Mouse (Mus musculus) lung, postnatal 4 days (tissue): ENCODE data around the gene Rdh19.
A peak's percentile ranks its signal among the peaks of the same experiment; 100 is the strongest.
"Not testable (repeated sequence)": the region's sequence is repeated elsewhere in the genome, so short reads cannot be mapped to it uniquely, and the experiment has no call there.

Experiments used
- DNase-seq, 2 experiments: peaks; one replicate each; pipeline ENCODE4 v3.0.0; 2021

The Rdh19 gene

GRCm38 (mm10) chr10:127849628-127850027 is at the start of gene Rdh19:
Gene Rdh19 (plus strand): TSS chr10:127849928.
- DNase-seq = no peak

GRCm38 (mm10) chr10:127800891-127801290 is 48.8 kb upstream of the Rdh19 start, which contains the start of gene Rdh16:
Gene Rdh16 (plus strand): TSS chr10:127801152.
- DNase-seq = no peak

- DNase-seq = no peak
Measured at GRCm38 (mm10) chr10:127801612-127802011, 48.1 kb upstream of the Rdh19 start.

- no peak for DNase-seq
Measured at GRCm38 (mm10) chr10:127802236-127802635, 47.5 kb upstream of the Rdh19 start.

- DNase-seq = no peak
Measured at GRCm38 (mm10) chr10:127804416-127804815, 45.3 kb upstream of the Rdh19 start.

- DNase-seq = no peak
Measured at GRCm38 (mm10) chr10:127815888-127816287, 33.8 kb upstream of the Rdh19 start.

GRCm38 (mm10) chr10:127817268-127817910 is 32.3 kb upstream of the Rdh19 start:
- not testable (repeated sequence) for DNase-seq

GRCm38 (mm10) chr10:127821806-127822205 is 27.9 kb upstream of the Rdh19 start:
- not testable (repeated sequence) for DNase-seq

GRCm38 (mm10) chr10:127825386-127825785 is 24.3 kb upstream of the Rdh19 start:
- DNase-seq = no peak

- no peak for DNase-seq
Measured at GRCm38 (mm10) chr10:127829121-127829520, 20.6 kb upstream of the Rdh19 start.

GRCm38 (mm10) chr10:127834186-127834585 is 15.5 kb upstream of the Rdh19 start:
- DNase-seq = not testable (repeated sequence)

- DNase-seq = no peak
Measured at GRCm38 (mm10) chr10:127835292-127835691, 14.4 kb upstream of the Rdh19 start.

- DNase-seq = not testable (repeated sequence)
Measured at GRCm38 (mm10) chr10:127837793-127838192, 11.9 kb upstream of the Rdh19 start.

- DNase-seq = no peak
Measured at GRCm38 (mm10) chr10:127838539-127838938, 11.2 kb upstream of the Rdh19 start.

GRCm38 (mm10) chr10:127840776-127841175 is 9.0 kb upstream of the Rdh19 start:
- no peak for DNase-seq

GRCm38 (mm10) chr10:127845945-127846344 is 3.8 kb upstream of the Rdh19 start:
- not testable (repeated sequence) for DNase-seq

GRCm38 (mm10) chr10:127848089-127848488 is 1.6 kb upstream of the Rdh19 start:
- DNase-seq = no peak

- no peak for DNase-seq
Measured at GRCm38 (mm10) chr10:127856376-127856775, 6.6 kb downstream of the Rdh19 start.

GRCm38 (mm10) chr10:127864931-127865330 is 15.2 kb downstream of the Rdh19 start:
- DNase-seq = no peak

- no peak for DNase-seq
Measured at GRCm38 (mm10) chr10:127866232-127866631, 16.5 kb downstream of the Rdh19 start, which contains the start of gene Rdh16f2. Gene Rdh16f2 (plus strand): TSS chr10:127866474.

- no peak for DNase-seq
Measured at GRCm38 (mm10) chr10:127872484-127872883, 22.8 kb downstream of the Rdh19 start.

- peak; percentile 41 to 61 for DNase-seq
Measured at GRCm38 (mm10) chr10:127877681-127878080, 28.0 kb downstream of the Rdh19 start.

GRCm38 (mm10) chr10:127878262-127879057 is 28.7 kb downstream of the Rdh19 start:
- peak; percentile 11 to 29 for DNase-seq

- no peak for DNase-seq
Measured at GRCm38 (mm10) chr10:127879155-127879688, 29.5 kb downstream of the Rdh19 start.
